Mouse (Mus musculus) CD4-positive naive resting alpha-beta T cell, adult 76 days (primary cell): Measurements from ENCODE around the gene Apbb2. TPM values are rescaled to one million over a fixed set of nuclear protein-coding genes. Genes with fewer than 3 reads are reported as not detected.

Experiments
- total RNA-seq: library from RNA; stranded (reverse); gene quantifications from one replicate; pipeline ENCODE4 v1.2.4, GENCODE M21; 2023

The Apbb2 gene
- total RNA-seq, result 9.2 TPM

GRCm38 (mm10) chr5:66618597-66618996 lies at the start of gene Apbb2:
Gene Apbb2 (minus strand): TSS chr5:66618784.

GRCm38 (mm10) chr5:66259756-66260448 lies 358.7 kb downstream of the Apbb2 start, which contains the start of gene Nsun7:
Gene Nsun7 (plus strand): TSS chr5:66259897.

Other genes with a start within 250 kb of the Apbb2 start
- gene Uchl1, start 57.3 kb upstream of the Apbb2 start, total RNA-seq, result not detected
- gene Limch1, start 127.0 kb upstream of the Apbb2 start, total RNA-seq, result not detected